Mouse (Mus musculus) gastrocnemius, adult 18-20 months (tissue): Measurements from ENCODE around the gene 6430548M08Rik. TPM values are rescaled to one million over a fixed set of nuclear protein-coding genes. Genes with fewer than 3 reads are reported as not detected.

ENCODE experiments used
- DNase-seq: peaks from one replicate; pipeline ENCODE4 v3.0.0; 2021; ENCODE audit warnings: low spot score
- total RNA-seq, 2 experiments: library from RNA; stranded (reverse); gene quantifications; 2 replicates each; pipeline ENCODE4 v1.2.3; 2021

The 6430548M08Rik gene
- total RNA-seq, 2 experiments from 2014 or later: 23.3 to 45.0 TPM

DNA sequence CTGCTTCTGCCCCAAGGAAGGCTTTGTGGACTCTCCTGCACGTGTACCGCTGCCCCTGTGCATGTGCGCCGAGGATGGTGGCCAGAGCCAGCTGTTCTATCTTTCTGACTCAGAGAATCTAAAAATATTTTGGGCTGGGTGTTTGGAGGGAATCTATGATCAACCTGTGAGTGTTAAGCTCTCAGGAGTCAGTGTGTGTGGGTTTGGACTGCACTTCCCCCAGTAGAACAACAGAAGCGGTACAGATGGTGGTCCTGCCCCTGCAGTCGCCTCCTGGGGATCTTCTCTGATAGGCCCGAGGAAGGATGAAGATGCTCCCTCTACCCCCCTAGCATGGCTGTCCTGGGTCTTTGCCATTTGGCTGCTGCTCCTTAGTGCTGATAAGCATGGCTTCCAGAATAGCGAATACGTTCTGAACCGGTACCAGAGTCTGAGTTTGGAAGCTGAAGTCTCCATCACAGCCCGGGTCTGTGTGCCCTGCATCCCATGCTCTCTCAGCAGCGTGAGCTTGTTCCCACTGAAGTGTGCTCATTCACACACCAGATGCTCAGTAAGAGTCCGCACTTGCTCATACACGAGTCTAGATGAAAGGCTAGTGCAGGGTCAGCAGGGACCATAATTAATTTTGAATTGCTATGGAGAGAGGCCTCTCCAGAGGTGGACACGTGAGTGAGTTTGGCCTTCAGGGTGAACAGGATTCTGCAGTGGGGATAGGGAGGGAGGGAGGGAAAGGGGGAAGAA is 30.1 kb downstream of the 6430548M08Rik start:
- no peak for DNase-seq

GRCm38 (mm10) chr8:120144652-120145301 is 30.8 kb downstream of the 6430548M08Rik start:
- DNase-seq: no peak

- DNase-seq: no peak
Observed at GRCm38 (mm10) chr8:120146051-120146450, 32.1 kb downstream of the 6430548M08Rik start.

GRCm38 (mm10) chr8:120150028-120150427 is 36.1 kb downstream of the 6430548M08Rik start:
- DNase-seq: no peak

DNA sequence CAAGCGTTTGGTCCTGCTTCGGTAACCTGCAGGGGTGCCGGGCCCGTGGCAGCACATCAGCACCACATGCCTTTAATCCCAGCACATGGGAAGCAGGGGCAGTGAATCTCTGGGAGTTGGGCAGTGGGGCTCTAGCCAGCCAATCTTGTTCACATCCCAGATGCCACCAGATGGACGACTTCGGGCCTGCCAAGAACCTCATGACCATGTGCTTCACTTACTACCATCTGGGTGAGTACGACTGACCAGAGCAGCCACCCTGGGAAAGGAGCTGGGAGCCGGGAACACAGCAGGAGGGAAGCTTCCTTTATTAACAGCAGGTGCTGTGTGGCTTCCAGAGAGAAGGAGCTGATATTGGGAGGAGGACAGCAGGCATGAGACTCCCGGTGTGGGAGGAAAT is 37.2 kb downstream of the 6430548M08Rik start:
- DNase-seq: no peak

GRCm38 (mm10) chr8:120152636-120153035 is 38.7 kb downstream of the 6430548M08Rik start:
- DNase-seq: no peak

DNA sequence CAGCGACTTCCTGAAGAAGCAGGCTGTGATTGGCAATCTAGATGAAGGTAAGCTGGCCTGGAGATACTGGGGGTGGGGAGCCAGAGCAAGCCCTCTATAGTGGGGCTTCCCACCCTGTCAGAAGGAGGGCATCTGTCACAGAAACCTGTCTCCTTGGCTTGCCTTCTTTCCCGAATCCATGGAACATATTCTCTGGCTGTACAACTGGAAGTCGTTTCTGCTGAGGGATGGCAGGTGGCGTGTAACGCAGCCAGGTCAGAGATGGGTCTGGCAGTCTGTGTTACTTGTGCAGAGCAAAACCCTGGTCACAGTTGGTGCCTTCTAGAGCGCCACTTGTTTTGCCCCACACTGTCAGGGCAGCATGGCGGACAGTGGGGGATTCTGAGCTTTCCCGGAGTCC is 46.4 kb downstream of the 6430548M08Rik start:
- no peak for DNase-seq

DNA sequence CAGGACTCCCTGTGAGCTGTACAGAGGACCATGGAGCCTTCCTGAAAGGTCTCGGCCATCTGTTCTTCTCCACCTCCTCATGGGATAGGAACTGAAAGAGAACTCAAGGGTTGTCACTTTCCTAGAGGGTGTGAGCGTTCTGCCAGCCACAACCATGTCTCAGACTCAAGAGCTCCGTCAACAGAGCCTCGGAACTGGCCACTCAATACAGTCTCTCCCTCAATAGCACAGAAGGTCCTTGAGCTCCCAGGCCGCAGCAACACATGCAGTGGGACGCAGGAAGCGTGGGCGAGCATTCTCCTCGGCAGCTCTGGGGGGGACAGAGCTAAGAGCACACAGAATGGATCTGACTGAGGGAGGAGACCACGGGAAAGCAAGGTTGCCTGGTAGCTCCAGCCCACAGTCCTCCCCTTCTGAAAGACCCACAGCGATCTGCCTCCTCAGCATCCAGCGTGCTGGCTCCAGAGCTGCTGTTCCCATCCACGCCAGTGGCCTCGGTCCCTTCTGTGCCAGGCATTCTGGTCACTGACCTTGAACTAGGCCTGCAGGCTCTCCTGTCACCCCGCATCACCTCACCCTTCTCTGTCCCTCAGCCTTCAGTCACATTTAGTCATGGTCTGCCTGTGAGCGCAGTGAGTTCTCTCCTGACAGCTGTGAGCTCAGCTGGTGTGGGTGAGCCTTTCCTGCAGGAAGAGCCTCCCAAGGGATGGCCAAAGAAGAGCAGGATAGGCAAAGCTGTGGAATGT is 47.9 kb downstream of the 6430548M08Rik start:
- no peak for DNase-seq

DNA sequence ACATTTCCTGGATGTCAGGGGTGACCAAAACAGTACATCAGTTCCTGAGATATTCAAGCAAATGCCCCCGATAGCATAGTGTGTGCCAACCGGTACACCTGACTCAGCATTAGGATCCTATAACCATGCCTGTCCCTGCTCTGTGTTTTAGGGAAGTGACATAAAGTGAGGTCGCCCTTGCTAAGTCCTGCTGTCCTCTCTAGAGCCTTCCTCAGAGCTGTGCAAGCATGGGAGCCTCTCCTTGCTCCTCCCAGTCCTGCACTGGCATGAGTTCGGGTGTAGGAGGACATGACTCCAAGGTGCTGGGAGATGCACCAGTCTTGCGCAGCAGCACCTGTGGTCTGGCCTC is 48.4 kb downstream of the 6430548M08Rik start:
- no peak for DNase-seq

DNA sequence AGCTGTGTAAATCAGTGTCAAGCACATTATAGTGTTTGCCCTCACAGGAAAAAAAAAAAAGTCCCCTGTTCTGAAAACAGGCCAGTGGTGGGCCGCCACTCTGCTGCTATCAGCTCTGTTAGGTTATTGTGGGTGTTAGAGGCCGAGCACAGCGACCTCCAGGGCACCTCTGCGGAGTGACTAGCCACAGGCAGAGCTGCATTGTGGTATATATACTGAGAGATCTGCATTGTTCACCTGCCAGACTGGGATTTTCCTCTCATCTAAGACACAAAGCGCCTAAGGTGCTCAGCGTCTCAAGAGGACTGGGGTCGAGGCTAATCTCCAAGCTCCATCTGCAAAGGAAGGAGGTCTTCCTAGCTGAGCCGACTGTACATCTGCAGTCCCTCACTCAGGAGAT is 49.4 kb downstream of the 6430548M08Rik start:
- DNase-seq: no peak

DNA sequence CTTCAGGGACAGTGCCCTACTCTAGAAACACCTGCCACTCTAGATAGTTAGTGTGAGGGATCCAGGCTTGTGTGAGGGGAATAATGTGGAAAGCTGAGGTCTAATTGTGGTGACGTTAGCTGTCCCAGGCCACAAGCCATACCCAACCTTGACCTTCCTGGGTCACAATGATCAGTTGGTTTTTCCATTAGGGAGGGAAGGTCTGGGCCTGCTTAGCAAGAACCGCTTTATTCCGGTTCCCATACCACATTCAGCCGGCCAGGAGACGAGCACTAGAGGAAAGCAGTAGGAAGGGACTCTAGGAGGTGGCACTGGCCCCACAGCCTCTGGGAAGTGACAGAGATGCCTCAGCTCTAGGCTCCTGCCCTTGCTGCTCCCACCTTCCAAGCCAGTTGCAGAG is 50.1 kb downstream of the 6430548M08Rik start:
- no peak for DNase-seq

DNA sequence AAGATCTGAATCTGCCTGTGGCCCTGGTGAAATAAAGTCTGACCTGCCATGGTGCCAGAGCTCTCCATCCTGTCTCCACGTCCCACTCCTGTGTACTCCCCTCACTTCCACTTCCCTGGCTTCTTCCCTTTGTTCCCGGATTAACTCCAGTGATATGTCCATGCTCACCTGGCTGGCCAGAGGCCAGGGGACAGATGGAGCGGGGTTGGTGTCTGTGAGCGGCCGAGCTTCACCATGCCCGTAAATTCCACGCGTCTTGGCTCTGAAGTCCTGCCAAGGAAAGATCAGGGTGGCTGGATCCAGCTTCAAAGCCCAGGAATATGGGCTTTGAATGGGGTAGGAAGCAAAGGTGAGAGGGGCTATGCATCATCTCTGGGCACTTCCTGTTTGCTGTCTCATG is 53.2 kb downstream of the 6430548M08Rik start:
- no peak for DNase-seq

DNA sequence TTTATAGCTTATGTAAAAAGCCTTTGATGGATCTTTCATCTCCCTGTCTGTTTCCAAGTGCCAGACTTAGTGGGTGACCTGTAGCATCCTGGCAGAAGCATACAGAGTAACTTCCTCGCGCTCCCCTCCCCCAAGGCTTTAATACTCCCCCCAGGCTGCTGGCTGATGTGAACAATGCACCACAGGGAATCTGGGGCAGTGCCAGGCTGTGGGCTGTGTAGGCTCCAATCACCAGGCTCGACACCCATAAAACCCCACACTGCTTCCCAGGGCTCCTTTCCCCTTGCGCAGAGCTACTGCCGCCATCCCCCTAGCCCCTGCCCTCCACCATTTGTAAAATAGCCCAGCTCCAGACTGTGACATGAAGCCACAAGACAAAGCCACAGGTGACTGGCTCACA is 53.9 kb downstream of the 6430548M08Rik start:
- no peak for DNase-seq

GRCm38 (mm10) chr8:120169119-120169518 is 55.2 kb downstream of the 6430548M08Rik start:
- no peak for DNase-seq

DNA sequence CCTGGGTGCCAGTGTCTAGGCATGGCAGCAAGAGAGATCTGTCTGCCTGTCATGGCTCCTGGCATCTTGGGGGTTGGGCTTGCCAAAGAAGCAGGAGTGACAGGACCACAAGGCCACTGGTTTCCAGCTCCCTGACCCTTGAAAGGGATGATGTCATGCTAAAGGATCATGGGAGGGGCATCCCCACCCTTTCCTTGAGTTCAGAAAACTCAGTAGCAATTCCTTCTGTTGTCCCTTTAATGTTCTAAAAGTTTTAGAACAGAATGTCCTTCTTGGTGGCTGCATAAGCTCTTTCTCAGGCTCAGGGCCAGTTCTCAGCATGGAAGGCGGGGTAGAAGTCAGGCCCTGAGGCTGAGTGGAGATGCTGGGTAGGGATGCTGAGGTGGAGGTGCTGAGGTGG is 59.2 kb downstream of the 6430548M08Rik start:
- DNase-seq: no peak

- no peak for DNase-seq
Observed at GRCm38 (mm10) chr8:120174606-120175005, 60.7 kb downstream of the 6430548M08Rik start.

- DNase-seq: no peak
Observed at GRCm38 (mm10) chr8:120176605-120177004, 62.7 kb downstream of the 6430548M08Rik start.

DNA sequence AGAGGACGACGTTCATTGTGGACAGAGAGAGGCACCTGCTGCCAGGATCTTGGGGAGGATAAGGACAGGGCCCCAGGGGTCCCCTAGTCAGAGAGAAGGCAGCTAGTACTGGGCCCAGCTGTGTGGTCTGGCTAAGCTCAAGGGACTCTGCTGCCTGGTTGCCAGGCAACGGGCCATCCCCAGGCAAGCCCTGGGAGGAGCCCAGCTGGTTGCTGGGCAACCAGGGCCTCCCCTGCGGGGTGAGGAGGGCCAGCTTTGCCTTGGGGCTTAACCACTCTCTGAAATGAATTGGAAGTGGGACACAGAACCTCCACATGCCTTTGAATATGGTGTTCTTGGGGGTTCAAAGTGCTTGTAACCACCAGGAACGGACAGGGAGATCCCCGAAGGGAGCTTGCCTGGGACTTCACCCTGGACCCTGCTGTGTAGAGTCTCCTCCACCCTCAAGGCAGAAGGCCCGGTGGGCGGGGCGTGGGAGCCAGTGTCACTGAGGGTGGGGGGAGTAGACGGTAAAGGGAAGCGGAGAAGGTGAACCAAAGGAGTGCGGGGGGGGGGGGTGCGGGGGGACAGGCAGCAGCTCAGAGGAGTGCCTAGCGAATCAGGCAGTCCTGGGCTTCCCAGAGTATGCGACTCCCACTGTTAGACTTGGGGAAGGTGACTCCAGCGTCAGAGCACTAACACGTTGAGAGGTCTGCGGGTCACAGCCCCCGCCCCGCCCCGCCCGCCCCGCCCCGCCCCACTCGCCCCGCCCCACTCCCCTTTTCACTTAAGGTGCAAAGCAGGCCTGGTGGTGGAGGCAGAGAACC is 63.6 kb downstream of the 6430548M08Rik start, which contains the start of gene Fam92b:
Fam92b (minus strand) TSS at position 149 of the 806 bp plus-strand sequence.
- DNase-seq: no peak

- DNase-seq: no peak
Observed at GRCm38 (mm10) chr8:120178124-120178514, 64.2 kb downstream of the 6430548M08Rik start.

GRCm38 (mm10) chr8:120179027-120179431 is 65.1 kb downstream of the 6430548M08Rik start:
- DNase-seq: peak; percentile 94

DNA sequence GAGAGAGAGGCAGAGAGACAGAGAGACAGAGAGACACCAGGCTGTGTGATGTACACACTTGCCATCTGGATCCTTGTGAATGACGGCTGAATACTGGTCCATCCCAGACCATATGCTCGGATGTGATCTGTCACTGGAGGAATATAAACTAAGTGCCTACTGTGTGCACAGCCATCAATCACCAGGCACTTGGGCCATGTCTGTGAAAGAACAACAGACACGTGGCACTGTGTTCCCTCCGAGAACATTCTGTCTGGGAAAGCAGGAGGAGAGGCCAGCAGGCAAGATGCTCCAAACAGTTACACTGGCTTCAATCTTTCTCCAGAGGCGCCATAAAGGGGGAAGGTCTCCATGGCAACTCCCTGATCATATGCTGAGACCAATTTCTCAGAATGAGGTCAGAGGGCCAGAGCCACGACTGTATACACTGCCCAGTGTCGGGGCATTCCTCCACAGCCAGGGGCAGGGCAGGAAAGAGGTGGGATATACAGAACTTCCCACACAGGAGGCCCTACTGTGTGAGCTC is 66.6 kb downstream of the 6430548M08Rik start:
- no peak for DNase-seq
